Mouse (Mus musculus) hindbrain, embryonic 16.5 days (tissue): ENCODE results near the gene Ctnna3. TPM values are rescaled to one million over a fixed set of nuclear protein-coding genes. Genes with fewer than 3 reads are reported as not detected.

Source experiments
- ATAC-seq: fragments of 200-750 bp; cut with Nextera tagmentation; 2 replicates; pipeline ENCODE4 v1.8.0; 2017; ENCODE audit warnings: moderate TSS enrichment, moderate library complexity
- H3K27ac ChIP-seq: fragments of 300-500 bp; sonication (generic); 2 replicates; pipeline ENCODE4 v1.5.1; 2014; ENCODE audit warnings: low read depth, mild to moderate bottlenecking, control low read depth, low read length, moderate library complexity
- H3K27me3 ChIP-seq: fragments of 300-500 bp; sonication (generic); replicated peaks from 2 replicates; pipeline ENCODE4 v1.6.1; 2014; ENCODE audit warnings: low read length; ENCODE audit not compliant: control insufficient read depth, insufficient read depth
- H3K36me3 ChIP-seq: fragments of 300-500 bp; sonication (generic); 2 replicates; pipeline ENCODE4 v1.6.1; 2014; ENCODE audit warnings: mild to moderate bottlenecking, low read length, moderate library complexity, mixed read lengths; ENCODE audit not compliant: control insufficient read depth, insufficient read depth
- H3K4me1 ChIP-seq: fragments of 300-500 bp; sonication (generic); 2 replicates; pipeline ENCODE4 v1.6.1; 2014; ENCODE audit warnings: low read depth, low read length; ENCODE audit not compliant: control insufficient read depth, insufficient read depth
- H3K4me2 ChIP-seq: fragments of 300-500 bp; sonication (generic); 2 replicates; pipeline ENCODE4 v1.6.1; 2014; ENCODE audit warnings: mild to moderate bottlenecking, low read length, control low read depth, moderate library complexity
- H3K4me3 ChIP-seq: fragments of 300-500 bp; sonication (generic); 2 replicates; pipeline ENCODE4 v1.5.1; 2014; ENCODE audit warnings: mild to moderate bottlenecking, low read length, control low read depth, moderate library complexity
- H3K9ac ChIP-seq: fragments of 300-500 bp; sonication (generic); 2 replicates; pipeline ENCODE4 v1.6.1; 2014; ENCODE audit warnings: low read depth, mild to moderate bottlenecking, control low read depth, low read length, moderate library complexity
- H3K9me3 ChIP-seq: fragments of 300-500 bp; sonication (generic); 2 replicates; pipeline ENCODE4 v1.6.1; 2014; ENCODE audit warnings: mild to moderate bottlenecking, low read length, moderate library complexity; ENCODE audit not compliant: control insufficient read depth
- WGBS: fragments of 180-500 bp; shearing (Covaris S2); extraction: QIAGEN DNeasy Blood & Tissue Kit; methylation state at CpG from one replicate; pipeline ENCODE4 v1.1.7; 2014; 5-methylcytosine and 5-hydroxymethylcytosine counted together
- polyA plus RNA-seq: library from polyadenylated mRNA; unstranded; fragments of >200 nt; fragmentation: Nextera tagmentation; extraction: Ambion mirVana; gene quantifications from 2 replicates; pipeline ENCODE4 v1.2.1, GENCODE M21; 2015

Gene Ctnna3
- polyA plus RNA-seq, 1 experiment from 2014 or later = 2.3 TPM

DNA sequence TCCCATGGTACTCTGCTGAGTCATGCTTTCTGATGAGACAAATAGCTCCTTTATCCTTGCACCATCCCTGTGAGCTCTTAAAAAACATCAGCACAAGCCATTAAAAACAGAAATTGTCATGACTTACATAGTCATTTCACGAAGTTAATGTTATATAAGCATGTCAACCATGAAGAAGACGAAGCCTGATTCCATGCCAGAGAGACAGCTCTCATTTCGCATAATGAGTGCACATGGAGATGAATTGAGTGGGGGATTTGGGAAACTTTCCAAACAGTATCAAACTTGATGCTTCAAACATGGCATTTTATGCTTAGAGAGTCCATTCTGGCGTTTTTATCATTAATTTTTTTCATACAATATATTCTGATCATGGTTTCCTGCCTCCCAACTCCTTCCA is 555.7 kb downstream of the Ctnna3 start:
- no peaks in the 10 kb centered on the region for H3K9me3 ChIP-seq
- H3K9ac ChIP-seq = no peak overlapping the region
- no peak overlapping the region for H3K4me2 ChIP-seq
- no peaks in the 10 kb centered on the region for H3K36me3 ChIP-seq
- no peak overlapping the region for H3K4me3 ChIP-seq
- no peaks in the 10 kb centered on the region for H3K27me3 ChIP-seq
- 66% methylated on average over 4 of the region's 4 CpGs for WGBS
- no peak overlapping the region for H3K27ac ChIP-seq
- no peak for ATAC-seq
- H3K4me1 ChIP-seq = no peaks in the 10 kb centered on the region

DNA sequence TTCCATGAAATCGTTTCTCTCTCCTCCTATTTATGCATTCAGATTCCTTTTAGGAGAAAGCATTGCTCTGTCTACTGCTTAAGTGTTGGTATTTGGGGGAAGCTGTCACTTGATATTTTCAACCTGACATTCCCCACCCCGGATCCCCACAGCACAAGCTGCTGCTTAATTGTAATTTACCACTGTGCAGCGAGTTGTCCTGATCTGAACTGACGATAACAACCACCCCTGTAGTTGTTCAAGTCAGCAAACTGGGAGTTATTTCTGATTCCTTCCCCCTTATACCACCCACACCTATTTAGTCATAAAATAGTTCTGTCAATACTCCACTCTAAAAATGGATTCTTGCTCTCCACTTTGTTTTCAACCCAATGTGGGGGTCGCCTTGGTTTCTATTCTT is 564.4 kb downstream of the Ctnna3 start:
- 89% methylated on average over 5 of the region's 5 CpGs for WGBS
- Histone ChIP-seq H3K4me2 (no peak overlapping the region), H3K36me3 (no peaks in the 10 kb centered on the region), H3K9ac (no peak overlapping the region), H3K9me3 (no peaks in the 10 kb centered on the region), H3K4me1 (no peaks in the 10 kb centered on the region), H3K4me3 (no peak overlapping the region), H3K27ac (no peak overlapping the region), H3K27me3 (no peaks in the 10 kb centered on the region)
- no peak for ATAC-seq

DNA sequence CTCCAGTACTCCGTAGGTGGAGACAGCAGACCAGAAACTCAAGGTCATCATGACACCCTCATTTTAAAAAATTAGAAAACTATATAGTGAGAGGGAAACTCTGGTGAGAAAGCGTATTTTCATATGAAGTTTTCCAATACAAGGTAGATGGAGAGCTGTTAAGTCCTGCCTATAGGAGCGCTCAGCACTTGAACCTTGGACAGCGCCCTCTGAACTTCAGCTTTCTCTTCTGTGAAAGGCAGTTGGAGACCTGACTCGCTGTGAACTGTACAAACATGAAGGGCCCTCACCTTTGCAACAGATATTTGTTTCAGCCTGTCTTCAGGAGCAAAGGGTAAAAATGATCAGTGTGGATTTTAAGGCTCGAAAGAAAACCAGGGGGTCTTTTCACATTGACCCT is 571.6 kb downstream of the Ctnna3 start:
- Histone ChIP-seq H3K27ac (no peak overlapping the region), H3K4me3 (no peak overlapping the region), H3K4me2 (no peak overlapping the region), H3K9me3 (no peaks in the 10 kb centered on the region), H3K27me3 (no peaks in the 10 kb centered on the region), H3K4me1 (no peaks in the 10 kb centered on the region), H3K36me3 (no peaks in the 10 kb centered on the region), H3K9ac (no peak overlapping the region)
- 82% methylated on average over 6 of the region's 6 CpGs for WGBS
- no peak for ATAC-seq

DNA sequence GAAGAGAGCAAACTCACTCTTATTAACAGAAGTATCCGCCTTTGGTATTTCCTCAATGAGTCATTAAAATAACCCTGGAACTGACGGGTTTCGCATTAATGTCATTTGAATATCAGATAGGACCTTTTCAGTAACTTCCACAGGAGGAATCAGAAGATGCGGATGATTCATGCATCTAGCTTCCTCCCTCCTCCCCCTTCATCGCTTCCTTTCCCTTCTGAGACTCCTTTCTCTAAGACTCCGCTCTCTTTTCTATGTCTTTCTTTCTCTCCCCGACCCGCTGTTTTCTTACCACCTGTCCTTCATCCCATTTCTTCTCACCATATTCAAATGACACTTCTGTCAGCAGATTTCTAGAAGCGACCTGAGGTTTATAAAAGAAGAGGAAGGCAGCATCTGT is 572.1 kb downstream of the Ctnna3 start:
- Histone ChIP-seq H3K9me3 (no peaks in the 10 kb centered on the region), H3K36me3 (no peaks in the 10 kb centered on the region)

DNA sequence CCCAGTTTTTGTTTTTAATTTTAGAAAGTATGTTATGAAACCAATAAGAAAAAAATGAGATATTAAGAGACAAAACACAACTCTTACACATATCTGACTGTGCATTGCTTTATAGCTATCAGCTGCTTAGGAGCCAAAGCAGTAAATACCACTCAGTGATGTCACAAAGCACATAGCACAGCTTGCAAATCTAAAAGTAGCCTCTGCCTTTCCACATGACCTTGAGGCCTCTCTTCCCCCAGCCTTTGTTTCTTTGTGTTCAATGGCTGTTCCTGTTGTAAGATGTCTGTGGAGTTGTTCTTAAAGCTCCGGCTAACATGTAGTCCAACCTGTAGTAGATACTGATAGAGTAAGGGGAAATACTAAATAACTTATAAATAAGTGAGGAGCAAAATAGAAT is 590.4 kb downstream of the Ctnna3 start:
- Histone ChIP-seq H3K4me2 (no peak overlapping the region), H3K9me3 (no peaks in the 10 kb centered on the region), H3K36me3 (no peaks in the 10 kb centered on the region), H3K4me3 (no peak overlapping the region), H3K9ac (no peak overlapping the region), H3K27ac (no peak overlapping the region), H3K4me1 (no peaks in the 10 kb centered on the region), H3K27me3 (no peaks in the 10 kb centered on the region)
- ATAC-seq = no peak
- WGBS = 86% methylated on average over 1 of the region's 1 CpGs

More for the DNA sequence above, 572.1 kb downstream of the Ctnna3 start:
- Histone ChIP-seq H3K27me3 (no peaks in the 10 kb centered on the region), H3K4me2 (no peak overlapping the region), H3K27ac (no peak overlapping the region), H3K9ac (no peak overlapping the region), H3K4me1 (no peaks in the 10 kb centered on the region), H3K4me3 (no peak overlapping the region)
- WGBS = 86% methylated on average over 9 of the region's 9 CpGs
- no peak for ATAC-seq

DNA sequence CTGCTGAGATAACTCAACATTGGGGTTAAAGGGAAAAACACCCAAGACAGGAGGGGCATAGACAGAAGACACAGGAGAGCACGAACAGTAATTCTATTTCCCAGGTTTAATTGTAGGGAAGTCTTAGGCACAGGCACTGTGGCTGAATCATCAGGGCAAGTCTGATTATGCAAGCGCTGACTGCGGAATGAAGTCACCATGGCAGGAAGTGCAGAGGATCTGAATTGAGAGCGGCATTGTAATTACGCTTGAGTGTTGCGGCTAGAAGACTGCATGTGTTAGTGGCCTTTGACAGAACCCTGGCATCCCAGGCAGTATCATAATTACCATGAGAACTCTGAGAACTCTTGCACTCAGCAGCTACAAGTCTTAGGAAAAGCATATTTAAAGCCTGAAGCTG is 593.4 kb downstream of the Ctnna3 start:
- no peaks in the 10 kb centered on the region for H3K4me1 ChIP-seq
- H3K4me3 ChIP-seq = no peak overlapping the region
- H3K9me3 ChIP-seq = no peaks in the 10 kb centered on the region
- 0 out of 2 replicates have a peak, but pooled peaks have one; percentile 24 for ATAC-seq
- no peak overlapping the region for H3K27ac ChIP-seq
- no peaks in the 10 kb centered on the region for H3K36me3 ChIP-seq
- WGBS = 67% methylated on average over 6 of the region's 6 CpGs
- H3K27me3 ChIP-seq = no peaks in the 10 kb centered on the region
- H3K9ac ChIP-seq = no peak overlapping the region
- H3K4me2 ChIP-seq = no peak overlapping the region

DNA sequence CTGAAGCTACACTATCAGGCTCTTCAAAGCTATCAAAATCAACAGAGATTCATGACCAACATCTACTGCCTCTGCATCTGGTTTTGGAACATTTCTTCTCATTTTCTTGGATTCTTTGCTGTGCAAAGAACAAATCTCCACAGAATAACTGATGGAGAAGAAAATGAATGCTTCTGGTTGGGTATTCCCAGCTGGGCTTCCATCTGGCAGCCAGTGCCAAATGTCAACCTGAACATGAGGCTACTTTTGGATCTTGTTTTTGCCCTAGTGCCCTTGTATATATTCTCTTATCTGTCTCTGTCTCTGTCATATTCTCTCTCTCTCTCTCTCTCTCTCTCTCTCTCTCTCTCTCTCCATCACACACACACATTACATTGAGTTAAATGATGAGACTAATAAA is 601.0 kb downstream of the Ctnna3 start:
- H3K4me2 ChIP-seq = no peak overlapping the region
- H3K27ac ChIP-seq = no peak overlapping the region
- H3K27me3 ChIP-seq = no peaks in the 10 kb centered on the region
- no peaks in the 10 kb centered on the region for H3K36me3 ChIP-seq
- H3K4me3 ChIP-seq = no peak overlapping the region
- no peaks in the 10 kb centered on the region for H3K9me3 ChIP-seq
- ATAC-seq = no peak
- H3K4me1 ChIP-seq = no peaks in the 10 kb centered on the region
- no peak overlapping the region for H3K9ac ChIP-seq

DNA sequence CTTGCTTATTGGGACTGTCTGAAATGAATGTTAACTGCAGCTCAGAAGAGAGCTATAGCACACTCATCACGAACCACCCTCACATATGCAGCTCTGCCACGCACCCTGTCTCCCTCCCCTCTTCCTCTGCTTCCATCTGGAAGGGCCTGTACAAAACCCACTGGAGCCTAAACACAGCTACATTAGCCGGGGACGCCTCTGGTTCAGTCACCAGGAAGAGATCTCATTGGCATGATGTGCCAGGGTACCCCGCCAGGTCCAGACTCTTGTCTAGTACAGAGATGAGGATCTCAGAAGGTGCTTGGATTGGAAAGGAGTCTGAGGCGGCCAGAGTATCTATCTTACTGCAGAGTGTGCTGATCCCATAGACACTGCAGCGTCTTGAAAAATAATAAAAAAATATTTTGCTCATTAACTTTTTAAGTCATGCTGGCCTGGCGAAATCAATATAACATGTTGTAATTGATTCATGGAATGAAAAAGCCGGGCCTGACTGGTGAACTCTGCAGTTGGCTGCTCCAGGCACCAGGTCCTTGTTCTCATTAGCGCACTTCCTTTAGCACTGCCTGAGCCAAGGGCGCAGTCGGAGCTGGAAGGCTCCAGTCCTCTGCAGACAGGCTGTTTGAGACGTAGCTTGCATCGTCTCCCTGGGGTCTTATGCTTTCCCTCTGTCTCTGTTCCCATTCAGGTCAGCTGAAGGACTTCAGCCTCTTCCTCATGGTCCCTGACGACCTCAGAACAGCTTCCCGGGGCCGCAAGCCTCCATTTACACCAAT is 610.0 kb downstream of the Ctnna3 start:
- Histone ChIP-seq H3K27me3 (no peaks in the 10 kb centered on the region), H3K27ac (0 out of 2 replicates have a peak overlapping the region, but pooled peaks have one; percentile 39), H3K4me3 (no peak overlapping the region), H3K9ac (no peak overlapping the region), H3K9me3 (no peaks in the 10 kb centered on the region), H3K4me1 (0 out of 2 replicates have a peak, but pooled peaks cover 4% of the 10 kb centered on the region), H3K36me3 (no peaks in the 10 kb centered on the region), H3K4me2 (no peak overlapping the region)
- WGBS = 59% methylated on average over 17 of the region's 17 CpGs
- peak; percentile 84 for ATAC-seq

DNA sequence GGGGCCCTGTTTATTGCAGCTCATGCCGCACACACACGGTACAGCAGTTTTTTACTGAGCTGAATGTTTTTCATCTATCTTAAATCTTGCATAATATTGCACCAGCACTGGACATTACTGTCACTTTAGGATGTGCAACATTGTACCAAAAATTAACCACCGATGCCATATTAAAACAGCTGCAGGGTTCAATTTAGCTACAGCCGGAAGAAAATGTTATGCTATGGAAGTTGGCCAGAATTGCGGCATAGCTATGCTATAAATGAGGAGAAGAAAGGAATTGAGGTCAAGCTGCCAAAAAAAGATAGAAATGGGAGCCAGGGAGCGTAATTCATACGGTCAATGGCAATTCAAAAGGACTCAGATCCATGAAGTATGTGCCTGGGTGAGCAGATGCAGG is 611.3 kb downstream of the Ctnna3 start:
- Histone ChIP-seq H3K9me3 (no peaks in the 10 kb centered on the region), H3K9ac (no peak overlapping the region), H3K36me3 (no peaks in the 10 kb centered on the region), H3K27me3 (no peaks in the 10 kb centered on the region), H3K4me2 (no peak overlapping the region), H3K27ac (no peak overlapping the region), H3K4me1 (0 out of 2 replicates have a peak, but pooled peaks cover 4% of the 10 kb centered on the region), H3K4me3 (no peak overlapping the region)
- no peak for ATAC-seq
- 77% methylated on average over 7 of the region's 7 CpGs for WGBS
